Mouse (Mus musculus): ENCODE data around the gene Phkg1.

Gene Phkg1

DNA sequence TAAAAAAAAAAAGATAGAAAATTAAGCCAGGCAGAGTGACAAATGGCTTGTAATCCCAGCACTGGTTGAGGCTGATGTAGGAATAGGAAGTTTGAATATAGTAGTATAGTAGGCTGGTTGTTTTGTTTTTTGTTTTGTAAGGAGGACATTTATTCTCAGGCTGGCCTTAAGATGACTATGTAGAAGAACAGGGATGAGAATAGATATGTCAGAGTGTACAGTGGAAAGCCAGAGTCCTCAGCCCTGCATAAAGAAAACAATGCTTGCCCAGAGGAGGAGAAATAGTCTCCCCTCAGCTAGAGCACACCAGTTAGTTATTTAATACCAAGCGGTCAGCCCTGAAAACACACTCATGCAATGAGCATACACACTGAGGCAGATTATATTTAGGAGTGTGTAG is at the start of gene Phkg1:
Gene Phkg1 (minus strand): TSS at position 101 of the 400 bp plus-strand sequence.
- no peak for DNase-seq (ENCODE audit: low read depth, low spot score)

DNA sequence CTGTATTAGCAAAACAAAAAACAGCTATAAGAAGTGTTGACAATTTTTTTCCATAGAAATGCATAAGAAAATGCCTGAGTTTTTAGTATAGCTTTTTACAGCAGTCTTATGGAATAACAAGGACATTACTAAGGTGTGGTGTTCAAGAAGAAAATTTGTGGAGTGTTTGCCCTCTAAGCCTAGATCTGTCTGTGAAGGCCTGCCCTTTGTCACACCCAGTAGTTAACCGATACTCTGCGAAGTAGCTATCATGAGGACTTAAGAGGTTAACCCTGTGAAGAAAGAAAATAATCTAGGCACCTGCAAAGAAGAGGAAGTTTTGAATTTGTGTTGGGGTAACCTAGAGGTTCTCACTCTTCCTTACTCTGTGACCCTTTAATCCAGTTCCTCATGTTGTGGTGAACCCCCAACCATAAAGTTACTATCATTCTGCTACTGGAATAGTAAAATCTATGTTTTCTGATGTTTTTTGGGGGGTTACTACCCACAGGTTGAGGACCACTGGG is 49.2 kb upstream of the Phkg1 start:
- DNase-seq (ENCODE audit: low read depth, low spot score): no peak

DNA sequence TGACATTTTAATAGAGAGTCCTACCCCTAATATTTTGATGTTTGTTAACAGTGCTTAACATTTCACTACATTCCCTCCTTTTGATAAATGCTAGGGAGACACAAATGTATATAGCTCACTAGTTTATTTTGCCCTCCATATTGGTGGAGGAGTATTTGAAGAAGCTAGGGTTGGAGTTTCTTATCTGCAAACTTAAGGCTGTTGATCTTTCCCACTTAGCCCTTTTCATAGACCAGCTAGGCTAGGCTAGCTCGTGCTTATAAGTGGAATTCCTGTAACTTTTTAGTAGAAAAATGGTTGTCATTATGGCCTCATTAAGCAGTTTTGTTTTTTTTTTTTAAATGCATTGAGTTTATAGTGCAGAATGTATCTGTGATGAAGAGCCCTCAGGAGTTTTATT is 45.1 kb upstream of the Phkg1 start:
- DNase-seq (ENCODE audit: low read depth, low spot score): no peak

DNA sequence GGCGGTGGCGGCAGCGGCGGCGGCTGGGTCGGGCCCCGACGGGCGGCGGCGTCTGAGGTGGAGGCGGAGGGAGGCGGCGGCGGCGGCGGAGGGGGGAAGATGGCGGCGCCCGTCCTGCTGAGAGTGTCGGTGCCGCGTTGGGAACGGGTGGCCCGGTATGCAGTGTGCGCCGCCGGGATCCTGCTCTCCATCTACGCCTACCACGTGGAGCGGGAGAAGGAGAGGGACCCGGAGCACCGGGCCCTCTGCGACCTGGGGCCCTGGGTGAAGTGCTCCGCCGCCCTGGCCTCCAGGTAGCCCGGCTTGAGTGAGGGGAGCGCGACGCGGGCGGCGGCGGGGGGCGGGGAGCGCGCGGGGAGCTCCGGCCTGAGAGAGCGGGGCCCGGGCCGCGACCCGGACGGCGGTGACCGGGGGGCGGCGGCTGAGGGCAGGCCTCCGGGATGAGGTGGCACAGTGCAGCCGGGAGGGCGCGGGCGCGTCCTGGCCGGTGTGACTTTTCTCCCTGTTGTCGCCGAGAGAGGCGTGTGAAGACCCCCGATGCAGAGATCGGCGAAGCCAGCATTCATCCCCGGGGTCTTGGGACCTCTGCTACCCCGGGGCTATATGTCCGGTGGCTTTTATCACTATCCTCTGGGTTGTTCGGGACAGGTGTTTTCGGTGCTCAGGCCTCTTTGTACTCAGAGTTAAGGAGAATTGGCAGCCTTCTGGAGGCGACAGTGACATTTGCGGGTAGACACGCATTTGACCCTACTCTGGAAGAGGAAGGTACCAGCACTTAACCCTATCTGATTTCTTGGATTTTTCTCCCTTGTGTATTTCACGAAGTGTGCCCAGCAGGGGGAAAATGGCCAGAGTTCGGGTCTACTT is 44.0 kb upstream of the Phkg1 start:
- peak; percentile 53 for DNase-seq (ENCODE audit: low read depth, low spot score)

GRCm38 (mm10) chr5:129941495-129942045 is 43.2 kb upstream of the Phkg1 start, which contains the start of gene Vkorc1l1:
Gene Vkorc1l1, plus strand, starts transcription at chr5:129941970.
- peak; percentile 98 for DNase-seq (ENCODE audit: low read depth, low spot score)

DNA sequence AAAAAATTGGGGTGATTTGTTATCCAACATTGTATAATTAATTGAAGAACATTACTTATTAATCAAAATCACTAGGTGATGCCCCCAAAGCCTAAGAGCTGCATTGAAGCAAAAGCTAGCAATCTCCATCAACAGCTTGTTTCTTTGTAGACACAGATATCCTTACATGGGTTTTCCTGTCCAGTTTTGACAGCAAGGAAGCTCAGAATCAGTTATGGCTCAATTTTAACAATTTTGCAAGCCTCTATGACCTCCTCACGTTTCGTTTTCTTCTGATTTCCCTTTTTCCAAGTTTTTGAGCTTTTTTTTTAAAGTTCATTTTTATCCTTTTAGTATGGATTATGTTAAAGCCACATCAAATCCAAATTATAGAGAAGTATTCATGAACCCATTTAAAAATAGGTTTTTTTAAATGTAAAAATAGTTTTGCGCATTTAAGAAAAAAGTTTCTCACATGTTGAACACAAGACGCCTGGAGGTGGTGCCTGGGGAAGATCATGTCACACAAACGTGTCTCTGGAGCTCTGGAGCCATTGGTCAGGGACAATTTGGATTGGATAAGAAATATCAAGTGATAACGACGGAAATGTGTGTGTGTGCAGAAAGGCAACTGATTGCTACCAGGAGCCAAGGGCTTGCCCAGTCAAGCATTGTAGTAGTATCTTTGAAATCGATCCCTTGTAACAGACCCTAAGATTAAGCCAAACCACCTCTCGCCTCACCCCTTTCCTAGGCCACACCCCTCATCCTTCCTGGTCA is 42.6 kb upstream of the Phkg1 start:
- no peak for DNase-seq (ENCODE audit: low read depth, low spot score)

- no peak for DNase-seq (ENCODE audit: low read depth, low spot score)
Observed at GRCm38 (mm10) chr5:129940281-129940680, 41.9 kb upstream of the Phkg1 start.

- DNase-seq (ENCODE audit: low read depth, low spot score): no peak
Observed at GRCm38 (mm10) chr5:129936941-129937340, 38.6 kb upstream of the Phkg1 start.

DNA sequence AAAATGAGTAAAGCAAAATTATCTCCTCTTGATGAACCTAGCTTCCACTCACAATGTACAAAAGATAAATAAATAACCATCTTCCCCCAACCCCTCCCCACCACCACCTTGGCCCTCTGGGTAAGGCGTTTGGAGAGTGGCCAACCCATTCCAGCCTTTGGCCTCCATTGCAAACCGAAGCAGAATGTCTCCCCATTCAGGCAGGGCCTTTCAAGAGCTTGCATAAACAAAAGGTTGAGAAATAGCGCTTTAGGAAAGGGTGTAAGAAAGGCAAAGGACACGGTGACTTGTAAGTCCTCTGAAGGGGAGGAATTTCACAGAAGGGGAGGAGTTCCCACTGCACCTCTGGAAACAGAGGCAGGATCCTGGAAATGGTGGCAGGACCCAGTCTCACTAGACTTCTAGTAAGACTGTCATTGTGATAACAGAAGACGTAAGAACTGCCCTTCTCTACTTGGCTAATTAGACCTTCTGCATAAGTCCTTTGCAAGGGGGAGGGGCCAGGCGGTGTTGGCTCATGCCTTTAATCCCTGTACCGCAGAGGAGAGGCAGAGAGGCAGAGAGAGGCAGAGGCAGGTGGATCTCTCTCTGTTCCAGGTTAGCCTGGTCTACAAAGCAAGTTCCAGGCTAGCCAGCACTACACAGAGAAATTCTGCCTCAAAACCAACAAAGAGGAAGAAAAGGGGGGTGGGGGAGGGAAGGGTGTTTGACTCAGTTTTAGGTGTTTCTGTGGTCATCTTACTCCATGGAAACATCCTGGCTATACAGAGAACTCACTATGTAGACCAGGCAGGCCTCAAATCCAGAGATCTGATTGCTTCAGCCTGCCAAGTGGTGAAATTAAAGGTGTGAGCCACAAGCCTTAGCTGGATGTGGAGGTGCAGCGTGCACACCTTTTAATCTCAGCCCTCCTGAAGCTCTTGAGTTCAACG is 31.8 kb upstream of the Phkg1 start:
- peak; percentile 50 for DNase-seq (ENCODE audit: low read depth, low spot score)

DNA sequence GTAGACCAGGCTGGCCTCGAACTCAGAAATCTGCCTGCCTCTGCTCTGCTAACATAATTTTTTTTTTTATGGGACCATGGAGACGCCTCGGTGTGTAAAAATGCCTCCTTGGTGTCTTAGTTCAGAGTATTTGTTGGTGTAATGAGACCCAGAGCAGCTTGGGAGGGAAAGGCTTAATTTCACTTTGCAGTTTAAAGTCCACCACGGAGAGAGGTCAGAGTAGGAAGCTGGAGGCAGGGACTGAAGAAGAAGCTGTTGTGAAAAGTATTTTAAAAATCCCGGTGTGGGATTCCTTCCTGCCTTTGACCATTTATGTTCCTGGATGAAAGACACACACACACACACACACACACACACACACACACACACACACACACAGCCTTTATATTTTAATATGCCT is 27.6 kb upstream of the Phkg1 start:
- no peak for DNase-seq (ENCODE audit: low read depth, low spot score)

- no peak for DNase-seq (ENCODE audit: low read depth, low spot score)
Observed at GRCm38 (mm10) chr5:129924820-129925452, 26.6 kb upstream of the Phkg1 start.

DNA sequence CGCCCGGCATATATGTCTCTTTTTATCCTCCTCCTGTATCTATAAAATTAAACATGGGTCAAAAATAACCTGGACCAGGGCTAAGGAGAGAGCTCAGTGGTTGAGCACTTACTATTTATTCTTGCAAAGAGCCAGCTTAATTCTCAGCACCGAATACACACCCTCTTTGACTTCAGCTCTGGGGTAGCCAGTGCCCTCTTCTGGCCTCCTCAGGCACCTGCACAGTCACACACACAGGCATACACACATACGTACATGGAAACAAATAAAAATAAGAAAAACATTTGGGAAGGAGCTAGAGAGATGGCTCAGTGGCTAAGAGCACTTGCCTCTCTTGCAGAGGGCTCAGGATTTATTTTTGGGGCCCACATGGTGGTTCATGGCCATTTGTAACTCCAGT is 23.6 kb upstream of the Phkg1 start:
- DNase-seq (ENCODE audit: low read depth, low spot score): peak; percentile 75

DNA sequence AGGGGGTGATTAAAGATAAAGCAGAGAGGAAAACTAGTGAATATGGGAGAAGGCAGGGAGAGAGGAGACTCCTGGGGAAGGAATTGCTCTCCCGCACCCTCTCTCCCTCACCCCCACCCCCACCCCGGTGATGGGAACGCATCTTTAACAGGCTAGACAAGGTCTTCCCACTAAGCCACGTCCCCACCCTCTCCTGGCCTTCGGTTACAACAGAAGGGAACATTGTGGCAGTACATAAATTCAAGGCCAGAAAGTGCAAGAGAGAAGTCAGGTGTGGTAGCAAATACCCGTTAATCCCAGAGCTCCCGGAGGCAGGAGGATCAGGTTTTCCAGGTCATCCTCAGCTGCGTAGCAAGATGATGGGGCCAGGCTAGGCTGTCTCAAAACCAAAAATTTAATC is 21.0 kb upstream of the Phkg1 start:
- DNase-seq (ENCODE audit: low read depth, low spot score): peak; percentile 55

GRCm38 (mm10) chr5:129918752-129919151 is 20.4 kb upstream of the Phkg1 start:
- peak; percentile 42 for DNase-seq (ENCODE audit: low read depth, low spot score)

DNA sequence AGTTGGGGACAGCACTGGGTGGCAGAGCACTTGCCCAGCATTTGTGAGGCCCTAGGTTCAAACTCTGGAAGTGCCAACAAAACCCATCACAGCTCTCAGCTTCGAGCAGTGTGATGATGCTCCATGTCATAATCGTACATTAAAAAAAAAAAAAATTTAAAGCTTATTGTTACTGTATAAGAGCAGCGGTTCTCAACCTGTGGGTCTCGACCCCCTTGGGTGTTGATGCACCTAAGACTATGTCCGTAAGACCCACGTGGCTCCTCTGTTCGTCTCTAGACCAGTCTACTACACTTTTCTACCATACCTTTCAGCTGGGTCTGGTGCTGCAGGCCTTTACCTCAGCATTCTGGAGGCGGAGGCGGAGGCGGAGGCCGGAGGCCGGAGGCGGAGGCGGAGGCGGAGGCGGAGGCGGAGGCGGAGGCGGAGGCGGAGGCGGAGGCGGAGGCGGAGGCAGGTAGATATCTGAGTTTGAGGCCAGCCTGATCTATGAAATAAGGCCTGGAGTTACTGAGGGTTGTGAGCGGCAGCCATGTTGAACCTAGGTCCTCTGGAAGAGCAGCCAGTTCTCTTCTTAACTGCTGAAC is 19.8 kb upstream of the Phkg1 start:
- peak; percentile 83 for DNase-seq (ENCODE audit: low read depth, low spot score)

DNA sequence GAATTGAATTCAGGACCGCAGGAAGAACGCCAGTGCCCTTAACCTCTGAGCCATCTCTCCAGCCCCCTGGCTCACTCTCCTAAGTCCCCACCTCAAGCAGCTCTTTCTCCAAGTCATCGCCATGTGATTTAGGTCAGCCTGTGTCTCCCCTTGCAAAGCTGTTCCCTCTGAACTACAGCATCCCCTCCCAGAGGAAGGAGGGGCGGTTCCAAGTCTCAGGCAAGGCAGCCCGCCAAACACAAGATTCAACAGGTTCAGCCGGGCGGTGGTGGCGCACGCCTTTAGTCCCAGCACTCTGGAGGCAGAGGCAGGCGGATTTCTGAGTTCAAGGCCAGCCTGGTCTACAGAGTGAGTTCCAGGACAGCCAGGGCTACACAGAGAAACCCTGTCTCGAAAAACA is 17.1 kb upstream of the Phkg1 start:
- peak; percentile 72 for DNase-seq (ENCODE audit: low read depth, low spot score)

GRCm38 (mm10) chr5:129914024-129914423 is 15.7 kb upstream of the Phkg1 start:
- DNase-seq (ENCODE audit: low read depth, low spot score): peak; percentile 87

DNA sequence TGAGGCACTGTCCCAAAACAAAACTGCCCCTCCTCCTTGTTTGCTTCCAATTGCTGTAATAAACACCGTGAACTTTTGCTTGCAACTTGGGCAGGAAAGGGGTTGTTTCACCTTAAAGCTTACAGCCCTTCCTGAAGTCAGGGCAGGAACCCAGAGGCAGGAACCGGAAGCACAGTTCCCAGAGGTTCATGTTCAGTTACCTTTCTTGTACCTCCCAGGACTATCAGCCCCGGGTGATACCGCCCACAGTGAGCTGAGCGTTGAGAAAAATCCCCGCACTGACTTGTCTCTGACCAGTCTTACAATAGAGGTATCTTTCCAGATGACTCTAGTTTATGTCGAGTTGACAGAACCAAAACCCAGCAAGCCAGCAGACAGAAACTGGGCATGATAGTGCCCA is 11.2 kb upstream of the Phkg1 start:
- peak; percentile 67 for DNase-seq (ENCODE audit: low read depth, low spot score)

- DNase-seq (ENCODE audit: low read depth, low spot score): no peak
Observed at GRCm38 (mm10) chr5:129909147-129909546, 10.8 kb upstream of the Phkg1 start.

DNA sequence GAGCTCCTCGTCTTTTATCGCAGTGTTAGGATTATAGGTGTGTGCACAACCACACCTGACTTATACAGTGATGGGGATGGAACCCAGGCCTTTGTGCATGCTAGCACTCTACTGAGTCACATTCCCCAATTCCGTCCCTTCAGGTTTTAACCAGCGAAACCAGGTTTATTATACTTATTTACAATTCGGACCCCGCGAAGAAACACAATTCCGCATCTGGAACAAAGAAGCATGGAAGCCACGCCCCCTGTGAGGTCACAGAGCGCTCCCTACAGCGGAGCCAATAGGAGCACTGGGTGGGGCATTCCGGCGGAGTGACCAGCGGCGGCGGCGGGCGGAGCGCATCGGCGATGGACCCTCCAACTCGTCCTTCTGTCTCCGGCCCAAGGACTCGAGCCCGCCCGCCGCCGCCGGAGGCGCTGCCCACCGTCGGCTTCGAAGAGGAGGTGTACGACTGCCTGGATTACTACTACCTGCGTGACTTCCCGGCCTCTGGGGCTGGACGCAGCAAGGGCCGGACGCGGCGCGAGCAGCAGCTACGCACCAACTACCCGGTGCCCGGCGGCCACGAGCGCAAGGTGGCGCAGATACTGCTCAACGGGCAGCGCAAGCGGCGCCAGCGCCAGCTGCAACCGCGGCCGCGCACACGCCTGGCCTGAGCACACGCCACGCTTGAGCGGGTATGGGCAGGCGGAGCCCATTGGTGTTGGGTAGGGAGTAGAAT is 10.1 kb upstream of the Phkg1 start, which contains the start of gene Nupr1l:
Gene Nupr1l (plus strand): TSS at position 299 of the 724 bp plus-strand sequence.
- DNase-seq (ENCODE audit: low read depth, low spot score): peak; percentile 91
